ENCODE assay signal across 16 mouse cellular contexts in genomic region chr1:82836342-82837217, GRCm38 (mm10). TPM values are rescaled to one million over a fixed set of nuclear protein-coding genes. Genes with fewer than 3 reads are reported as not detected.
DNase-seq lines count a peak whose midpoint lies in the region; ATAC-seq lines count a peak whose summit lies in the region.
"Had no signal": no experiment of that assay in that cellular context is flagged by ENCODE, and none has a peak within 500 bp of the region (broad histone marks: within the 10 kb centered on the region; RNA-seq: fewer than 3 reads in every experiment).

No protein-coding gene starts in this region.

- peak overlapping the region; percentile 76; the same call in 1 of the 2 replicates for H3K27ac ChIP-seq in heart, embryonic 11.5 days (ENCODE audit: low read depth, low read length)
- H3K27ac ChIP-seq in liver, embryonic 13.5 days, result peak overlapping the region; percentile 97
- no peak overlapping the region for H3K27ac ChIP-seq in forebrain, embryonic 11.5 days (ENCODE audit: low read depth, low read length)
- H3K27ac ChIP-seq: hindbrain, embryonic 10.5 days; lung, embryonic 15.5 days; midbrain, embryonic 10.5 days had no signal

- H3K27me3 ChIP-seq in heart, embryonic 11.5 days (ENCODE audit: control insufficient read depth, insufficient read depth, low read length), result no peaks in the 10 kb centered on the region
- H3K27me3 ChIP-seq in liver, embryonic 13.5 days, result no peaks in the 10 kb centered on the region
- no peaks in the 10 kb centered on the region for H3K27me3 ChIP-seq in forebrain, embryonic 11.5 days (ENCODE audit: control insufficient read depth, insufficient read depth, low read length)
- H3K27me3 ChIP-seq: lung, embryonic 15.5 days had no signal

- peak overlapping the region; percentile 23 for H3K4me2 ChIP-seq in heart, embryonic 11.5 days
- H3K4me2 ChIP-seq in liver, embryonic 13.5 days, result peak overlapping the region; percentile 59
- H3K4me2 ChIP-seq in forebrain, embryonic 11.5 days (ENCODE audit: low read depth, low read length, severe bottlenecking), result no peak overlapping the region
- H3K4me2 ChIP-seq: lung, embryonic 15.5 days had no signal

- no peaks in the 10 kb centered on the region for H3K9me3 ChIP-seq in heart, embryonic 11.5 days (replicated peaks; ENCODE audit: control insufficient read depth, low read length)
- no peaks in the 10 kb centered on the region for H3K9me3 ChIP-seq in liver, embryonic 13.5 days (replicated peaks)
- H3K9me3 ChIP-seq in forebrain, embryonic 11.5 days (ENCODE audit: control insufficient read depth, low read length), result no peaks in the 10 kb centered on the region
- H3K9me3 ChIP-seq: hindbrain, embryonic 10.5 days; lung, embryonic 15.5 days; midbrain, embryonic 10.5 days had no signal

- 66% methylated on average over 13 of the region's 13 CpGs for WGBS in heart, embryonic 11.5 days (ENCODE audit: insufficient replicate concordance)
- 32% methylated on average over 13 of the region's 13 CpGs for WGBS in liver, embryonic 13.5 days (ENCODE audit: insufficient replicate concordance)
- WGBS in forebrain, embryonic 11.5 days, result 85% methylated on average over 13 of the region's 13 CpGs

- H3K4me1 ChIP-seq in heart, embryonic 11.5 days (ENCODE audit: control insufficient read depth, insufficient read depth, low read length), result peaks cover 30% of the 10 kb centered on the region
- H3K4me1 ChIP-seq in liver, embryonic 13.5 days (replicated peaks), result peaks cover 88% of the 10 kb centered on the region
- peaks cover 2% of the 10 kb centered on the region; the same call in 1 of the 2 replicates for H3K4me1 ChIP-seq in forebrain, embryonic 11.5 days (replicated peaks; ENCODE audit: control insufficient read depth, insufficient read depth, low read length)

- H3K36me3 ChIP-seq in heart, embryonic 11.5 days (ENCODE audit: control insufficient read depth, insufficient read depth, low read length), result no peaks in the 10 kb centered on the region
- H3K36me3 ChIP-seq in liver, embryonic 13.5 days, result 0 out of 2 replicates have a peak, but pooled peaks cover 2% of the 10 kb centered on the region
- no peaks in the 10 kb centered on the region for H3K36me3 ChIP-seq in forebrain, embryonic 11.5 days (ENCODE audit: control insufficient read depth, insufficient read depth, low read length)
- H3K36me3 ChIP-seq: hindbrain, embryonic 10.5 days; lung, embryonic 15.5 days had no signal

- no peak overlapping the region for H3K4me3 ChIP-seq in heart, embryonic 11.5 days (ENCODE audit: low read depth, low read length)
- H3K4me3 ChIP-seq in liver, embryonic 13.5 days (replicated peaks), result peak overlapping the region; percentile 39
- no peak overlapping the region for H3K4me3 ChIP-seq in forebrain, embryonic 11.5 days (ENCODE audit: low read depth, low read length)
- H3K4me3 ChIP-seq: hindbrain, embryonic 10.5 days; lung, embryonic 15.5 days; midbrain, embryonic 10.5 days had no signal

- DNase-seq in heart, adult 8-10 months (ENCODE audit: low spot score), result no peak
- peak; percentile 73 for DNase-seq in CD4-positive, CD25-positive, alpha-beta regulatory T cell, adult 2 months (ENCODE audit: low read depth, low spot score)
- peak; percentile 92 for DNase-seq in c-Kit-positive CD71-positive TER-119-negative erythroid progenitor cells, embryonic 14.5 days (ENCODE audit: low read depth)
- DNase-seq in liver, embryonic 13.5 days, result peak; percentile 87
- no peak for DNase-seq in urinary bladder, adult 2 months (ENCODE audit: low spot score)
- DNase-seq in forebrain, embryonic 11.5 days (ENCODE audit: low spot score), result no peak
- no peak for DNase-seq in neural tube, embryonic 10.5 days (ENCODE audit: extremely low spot score, low spot score)
- DNase-seq: cerebellum, adult 9-11 months; kidney, postnatal 25 days; left cerebral cortex, postnatal 4 days; right cerebral cortex, postnatal 4 days had no signal

- no peak for ATAC-seq in heart, embryonic 11.5 days (replicated peaks; ENCODE audit: insufficient number of reproducible peaks, low FRiP score, low TSS enrichment)
- peak; percentile 73 for ATAC-seq in liver, embryonic 13.5 days (ENCODE audit: low read depth)
- no peak for ATAC-seq in forebrain, embryonic 11.5 days (replicated peaks; ENCODE audit: low FRiP score)
- ATAC-seq: intestine, embryonic 16.5 days had no signal

- H3K9ac ChIP-seq in heart, embryonic 11.5 days (ENCODE audit: low read depth, low read length), result 0 out of 2 replicates have a peak overlapping the region, but pooled peaks have one; percentile 36
- H3K9ac ChIP-seq in liver, embryonic 13.5 days, result peak overlapping the region; percentile 99
- no peak overlapping the region for H3K9ac ChIP-seq in forebrain, embryonic 11.5 days (ENCODE audit: low read length)
- H3K9ac ChIP-seq: lung, embryonic 15.5 days had no signal

RNA-seq across cellular contexts. Expression of gene Agfg1, which starts 2.7 kb away (rescaled TPM):
- polyA plus RNA-seq in heart, embryonic 11.5 days (2014; fragmentation: Nextera tagmentation; extraction: Ambion mirVana), result 42.2 and 43.8 TPM in 2 replicates
- 10 to 100 TPM; 23.8 to 28.7 (median 26.0) TPM for total RNA-seq in heart, adult 8-10 months (2022)
- polyA plus RNA-seq in liver, embryonic 13.5 days (2015; fragmentation: Nextera tagmentation; extraction: Ambion mirVana), result 47.2 and 53.9 TPM in 2 replicates
- 30.5 TPM in 2 replicates for polyA plus RNA-seq in urinary bladder, adult 2 months (2012; rRNA removed)
- 47.3 and 49.5 TPM in 2 replicates for polyA plus RNA-seq in forebrain, embryonic 11.5 days (2014; fragmentation: Nextera tagmentation; extraction: Ambion mirVana)

Comparison
In these comparisons a context has a peak if more than half of its experiments do, and no peak if none do; other contexts are left out.
1. DNase-seq: peak in CD4-positive, CD25-positive, alpha-beta regulatory T cell, adult 2 months (single experiment), c-Kit-positive CD71-positive TER-119-negative erythroid progenitor cells, embryonic 14.5 days (single experiment) and liver, embryonic 13.5 days (single experiment); none in heart, adult 8-10 months (single experiment), urinary bladder, adult 2 months (single experiment), forebrain, embryonic 11.5 days (single experiment) and neural tube, embryonic 10.5 days (single experiment).